Mouse (Mus musculus) megakaryocyte, adult 5-6 weeks (primary cell): ENCODE results near the gene Akap2. TPM values are rescaled to one million over a fixed set of nuclear protein-coding genes. Genes with fewer than 3 reads are reported as not detected.

ENCODE experiments used
- ATAC-seq: 2 replicates; pipeline ENCODE4 v1.8.0; 2016; ENCODE audit warnings: mild to moderate bottlenecking, inconsistent platforms; ENCODE audit not compliant: poor library complexity, severe bottlenecking
- total RNA-seq, 2 experiments: library from RNA; stranded (forward) in 1 of 2; stranded (reverse) in 1 of 2; fragments of 153-499, 151-499 nt in 1 of 2; fragments of 221-1000, 200-1000 nt in 1 of 2; gene quantifications; 2 replicates each; pipeline versions ENCODE4 v1.2.3 to v1.2.4; 2015 to 2017

Gene Akap2
- total RNA-seq, 2 experiments from 2014 or later = 0.27 TPM; not detected in 1

GRCm38 (mm10) chr4:57697918-57698611 lies 19.4 kb upstream of the Akap2 start:
- no peak for ATAC-seq

- ATAC-seq = no peak
Measured at GRCm38 (mm10) chr4:57701576-57701975, 15.9 kb upstream of the Akap2 start.

- ATAC-seq = no peak
Measured at GRCm38 (mm10) chr4:57703574-57704470, 13.6 kb upstream of the Akap2 start.

- ATAC-seq = peak; percentile 51
Measured at GRCm38 (mm10) chr4:57704575-57704974, 12.9 kb upstream of the Akap2 start.

GRCm38 (mm10) chr4:57715849-57716248 lies 1.6 kb upstream of the Akap2 start:
- no peak for ATAC-seq

- ATAC-seq = no peak
Measured at GRCm38 (mm10) chr4:57716735-57717134, 722 bp upstream of the Akap2 start.

GRCm38 (mm10) chr4:57719370-57719769 lies 1.9 kb downstream of the Akap2 start:
- no peak for ATAC-seq

- no peak for ATAC-seq
Measured at GRCm38 (mm10) chr4:57720869-57721361, 3.5 kb downstream of the Akap2 start.

- no peak for ATAC-seq
Measured at GRCm38 (mm10) chr4:57722296-57722695, 4.8 kb downstream of the Akap2 start.

- no peak for ATAC-seq
Measured at GRCm38 (mm10) chr4:57723659-57724058, 6.2 kb downstream of the Akap2 start.

GRCm38 (mm10) chr4:57725569-57725968 lies 8.1 kb downstream of the Akap2 start:
- ATAC-seq = no peak

GRCm38 (mm10) chr4:57728611-57729183 lies 11.2 kb downstream of the Akap2 start:
- ATAC-seq = no peak

- ATAC-seq = no peak
Measured at GRCm38 (mm10) chr4:57730047-57730446, 12.6 kb downstream of the Akap2 start.

- ATAC-seq = peak; percentile 58
Measured at GRCm38 (mm10) chr4:57730801-57731598, 13.5 kb downstream of the Akap2 start.

GRCm38 (mm10) chr4:57732351-57732750 lies 14.9 kb downstream of the Akap2 start:
- no peak for ATAC-seq

- no peak for ATAC-seq
Measured at GRCm38 (mm10) chr4:57733445-57733844, 16.0 kb downstream of the Akap2 start.

- no peak for ATAC-seq
Measured at GRCm38 (mm10) chr4:57735426-57735825, 18.0 kb downstream of the Akap2 start.

- no peak for ATAC-seq
Measured at GRCm38 (mm10) chr4:57738856-57739552, 21.5 kb downstream of the Akap2 start.

- no peak for ATAC-seq
Measured at GRCm38 (mm10) chr4:57743325-57743929, 26.0 kb downstream of the Akap2 start.

- no peak for ATAC-seq
Measured at GRCm38 (mm10) chr4:57750651-57751050, 33.2 kb downstream of the Akap2 start.
